Mouse (Mus musculus) layer of hippocampus, adult 9-10 months (tissue): ENCODE data around the gene Nr2c2.
"Not testable (repeated sequence)": the region's sequence is repeated elsewhere in the genome, so short reads cannot be mapped to it uniquely, and the experiment has no call there.

Source experiments
- DNase-seq: peaks from one replicate; pipeline ENCODE4 v3.0.0; 2022; ENCODE audit warnings: low spot score

The Nr2c2 gene

GRCm38 (mm10) chr6:92091130-92091591, at the start of gene Nr2c2:
Nr2c2 (plus strand) TSS chr6:92091390.
- peak; percentile 61 for DNase-seq

GRCm38 (mm10) chr6:92042055-92042454, 49.1 kb upstream of the Nr2c2 start:
- DNase-seq, result no peak

GRCm38 (mm10) chr6:92042850-92043249, 48.3 kb upstream of the Nr2c2 start:
- DNase-seq, result no peak

GRCm38 (mm10) chr6:92057768-92058167, 33.4 kb upstream of the Nr2c2 start:
- DNase-seq, result no peak

GRCm38 (mm10) chr6:92061725-92062124, 29.5 kb upstream of the Nr2c2 start:
- no peak for DNase-seq

- no peak for DNase-seq
Observed at GRCm38 (mm10) chr6:92063452-92063851, 27.7 kb upstream of the Nr2c2 start.

- no peak for DNase-seq
Observed at GRCm38 (mm10) chr6:92064101-92064500, 27.1 kb upstream of the Nr2c2 start.

GRCm38 (mm10) chr6:92065721-92066496, 25.3 kb upstream of the Nr2c2 start:
- DNase-seq, result no peak

- no peak for DNase-seq
Observed at GRCm38 (mm10) chr6:92067146-92067790, 23.9 kb upstream of the Nr2c2 start.

GRCm38 (mm10) chr6:92071121-92071839, 19.9 kb upstream of the Nr2c2 start:
- DNase-seq, result no peak

- DNase-seq, result no peak
Observed at GRCm38 (mm10) chr6:92080730-92081129, 10.5 kb upstream of the Nr2c2 start.

- DNase-seq, result no peak
Observed at GRCm38 (mm10) chr6:92082756-92083155, 8.4 kb upstream of the Nr2c2 start.

- no peak for DNase-seq
Observed at GRCm38 (mm10) chr6:92084932-92085331, 6.3 kb upstream of the Nr2c2 start.

- DNase-seq, result not testable (repeated sequence)
Observed at GRCm38 (mm10) chr6:92089141-92089540, 2.0 kb upstream of the Nr2c2 start.

- DNase-seq, result no peak
Observed at GRCm38 (mm10) chr6:92089982-92090381, 1.2 kb upstream of the Nr2c2 start.

- DNase-seq, result no peak
Observed at GRCm38 (mm10) chr6:92090497-92090896, 693 bp upstream of the Nr2c2 start.

- DNase-seq, result peak; percentile 99
Observed at GRCm38 (mm10) chr6:92091767-92092489, 738 bp downstream of the Nr2c2 start.

GRCm38 (mm10) chr6:92092737-92093136, 1.5 kb downstream of the Nr2c2 start:
- no peak for DNase-seq

GRCm38 (mm10) chr6:92093869-92094268, 2.7 kb downstream of the Nr2c2 start:
- DNase-seq, result no peak

- DNase-seq, result no peak
Observed at GRCm38 (mm10) chr6:92100679-92101360, 9.6 kb downstream of the Nr2c2 start.

- DNase-seq, result no peak
Observed at GRCm38 (mm10) chr6:92124547-92124946, 33.4 kb downstream of the Nr2c2 start.
